Mouse (Mus musculus) heart, adult 11 months (tissue): ENCODE data around the gene Prkcb.

Experiments
- DNase-seq: peaks from one replicate; pipeline ENCODE4 v3.0.0; 2022

The Prkcb gene

GRCm38 (mm10) chr7:122472223-122472622, 183.7 kb downstream of the Prkcb start:
- peak; percentile 97 for DNase-seq

DNA sequence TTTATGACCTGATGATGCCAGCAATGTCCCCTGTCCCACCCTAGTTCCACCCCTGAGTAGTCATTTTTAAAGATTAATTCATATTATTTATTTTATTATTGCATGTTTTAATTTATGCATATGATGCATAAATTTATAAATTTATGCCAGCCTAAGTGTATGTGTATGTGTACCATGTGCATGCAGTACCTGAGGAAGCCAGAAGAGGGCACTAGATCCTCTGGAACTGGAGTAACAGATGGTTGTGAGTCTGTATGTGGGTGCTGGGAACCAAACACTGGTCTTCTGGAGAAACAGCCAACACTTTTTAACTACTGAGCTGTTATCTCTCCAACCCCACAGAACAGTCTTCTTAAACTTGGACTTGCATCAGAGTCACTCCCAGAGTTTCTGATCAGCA, 186.5 kb downstream of the Prkcb start:
- DNase-seq: no peak

DNA sequence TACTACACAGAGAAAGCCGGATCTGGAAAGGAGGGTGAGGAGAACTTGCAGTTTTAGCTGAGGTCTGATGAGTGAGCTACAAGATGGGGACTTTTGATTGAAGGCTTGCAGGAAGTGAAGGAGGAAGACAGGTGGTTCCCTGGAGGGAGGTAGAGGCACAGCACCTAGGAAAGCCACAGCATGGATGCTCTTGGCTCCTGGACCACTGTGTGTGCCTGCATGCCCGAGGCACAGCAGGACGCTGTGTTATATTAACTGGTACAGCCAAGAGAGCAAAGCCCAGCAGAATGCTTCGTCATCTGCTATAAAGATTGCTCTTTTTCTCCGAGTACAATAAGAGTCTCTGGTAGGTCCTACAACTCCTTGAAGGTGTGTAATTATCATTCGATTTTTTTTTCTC, 188.1 kb downstream of the Prkcb start:
- no peak for DNase-seq

DNA sequence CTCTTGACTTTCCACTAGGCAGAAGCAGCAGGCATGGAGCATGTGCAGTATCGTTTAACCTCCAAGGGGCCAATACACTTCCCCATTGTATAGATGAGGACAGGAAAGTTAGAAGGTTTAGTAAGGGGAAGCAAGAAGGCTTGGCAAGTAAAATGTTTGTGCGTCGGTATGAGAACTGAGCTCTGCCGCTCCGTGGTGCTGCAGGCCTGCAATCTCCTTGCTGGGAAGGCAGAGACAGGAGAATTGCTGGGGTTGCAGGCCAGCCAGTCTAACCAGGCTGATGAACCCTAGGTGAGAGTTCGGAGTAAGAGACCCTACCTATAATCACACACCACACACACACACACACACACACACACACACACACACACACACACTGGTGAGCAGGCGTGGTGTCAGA, 188.6 kb downstream of the Prkcb start:
- DNase-seq: no peak

DNA sequence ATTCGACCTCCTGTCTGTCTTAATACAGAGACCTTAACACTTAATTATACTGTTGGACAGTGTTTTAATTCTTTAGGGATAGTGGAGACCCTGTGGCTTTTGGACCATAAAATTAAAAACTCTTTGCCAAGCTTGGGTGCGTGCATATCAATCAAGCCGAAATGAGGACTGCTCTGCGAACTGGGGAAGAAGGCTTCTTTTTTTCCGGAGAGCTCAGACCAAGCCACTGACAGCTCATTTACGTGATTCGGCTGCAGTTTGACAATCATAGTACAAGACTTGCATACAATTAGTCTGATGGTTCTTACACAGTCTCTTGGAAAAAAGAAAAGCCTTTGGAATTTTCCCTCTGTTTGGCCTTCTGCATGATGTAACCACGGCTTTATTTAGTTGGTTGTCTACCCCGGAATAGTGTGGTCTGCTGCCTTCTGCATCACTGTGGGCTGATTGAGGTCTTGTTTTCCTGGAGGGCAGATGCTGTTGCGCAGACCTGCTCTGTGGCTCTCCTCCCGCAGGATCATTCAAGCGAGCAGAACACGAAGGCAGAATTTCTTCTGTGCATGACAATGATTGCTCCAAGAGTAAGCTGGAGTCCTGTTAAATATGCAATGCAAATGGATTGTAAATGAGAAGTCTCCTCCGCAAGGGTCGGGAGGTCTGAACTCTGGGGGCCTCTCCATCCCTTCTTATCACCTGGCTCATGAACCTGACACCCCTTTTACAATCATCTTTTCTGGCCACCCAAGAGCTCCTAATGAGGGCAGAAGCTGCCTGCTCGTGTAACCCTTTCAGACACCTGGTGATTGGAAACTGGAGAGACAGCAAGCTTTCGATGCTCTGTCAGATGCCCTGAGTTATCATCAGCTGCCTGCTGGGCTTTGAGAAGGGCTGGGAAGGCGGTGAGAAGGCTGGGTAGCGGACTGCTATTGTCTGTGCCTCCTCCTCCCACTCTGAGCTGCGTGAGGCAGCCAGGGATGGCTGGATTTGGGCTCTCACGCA, 189.3 kb downstream of the Prkcb start:
- no peak for DNase-seq

DNA sequence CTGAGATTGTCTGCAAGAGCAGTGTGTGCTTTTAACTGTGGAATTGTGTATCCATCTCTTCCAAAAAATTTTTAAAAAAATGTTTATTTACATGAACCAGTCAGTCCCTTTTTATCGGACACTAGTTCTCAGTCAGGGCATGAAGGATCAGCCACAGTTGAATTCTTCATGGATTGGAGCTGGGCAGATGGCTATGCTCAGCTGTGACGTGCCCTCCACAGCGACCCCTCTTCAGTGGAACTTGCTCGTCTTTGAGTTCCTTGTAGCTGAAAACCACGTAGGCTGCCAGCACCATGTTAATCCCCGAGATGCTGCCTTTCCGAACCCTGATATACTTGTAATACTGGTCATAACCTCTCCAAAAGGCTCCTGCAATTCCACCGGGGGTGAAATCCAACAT, 195.4 kb downstream of the Prkcb start:
- no peak for DNase-seq

DNA sequence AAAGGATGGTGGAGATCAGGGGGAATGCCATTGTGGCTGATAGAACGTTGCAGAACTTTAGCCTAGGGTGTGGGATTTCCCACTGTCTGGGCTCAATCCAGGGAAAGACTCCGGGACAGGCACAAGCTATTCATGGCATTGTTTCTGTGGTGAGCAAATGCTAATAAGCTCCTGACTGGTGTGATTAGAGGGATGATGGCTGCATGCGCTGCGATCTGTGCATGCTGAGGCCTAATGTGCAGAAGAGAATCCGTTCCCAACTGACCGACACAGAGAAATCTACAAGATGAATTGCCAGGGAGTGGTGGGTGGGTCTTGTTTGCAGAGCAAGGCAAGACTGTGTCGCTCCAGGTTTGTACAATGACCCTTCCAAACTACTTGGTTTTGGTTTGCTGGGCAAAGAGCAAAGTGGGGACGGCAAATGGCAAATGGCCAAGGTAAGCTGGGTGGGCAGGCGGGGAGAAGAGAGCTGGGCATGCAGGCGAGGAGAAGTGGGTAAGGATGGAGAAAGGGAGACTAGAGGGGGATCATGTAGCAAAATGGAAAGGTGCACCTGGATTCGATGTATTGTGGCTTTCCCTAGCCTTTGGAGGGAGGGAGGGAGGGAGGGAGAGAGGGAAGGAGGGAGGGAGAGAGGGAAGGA, 199.5 kb downstream of the Prkcb start:
- DNase-seq: no peak

- no peak for DNase-seq
These were observed 203.5 kb downstream of the Prkcb start for GRCm38 (mm10) chr7:122492041-122492440.

DNA sequence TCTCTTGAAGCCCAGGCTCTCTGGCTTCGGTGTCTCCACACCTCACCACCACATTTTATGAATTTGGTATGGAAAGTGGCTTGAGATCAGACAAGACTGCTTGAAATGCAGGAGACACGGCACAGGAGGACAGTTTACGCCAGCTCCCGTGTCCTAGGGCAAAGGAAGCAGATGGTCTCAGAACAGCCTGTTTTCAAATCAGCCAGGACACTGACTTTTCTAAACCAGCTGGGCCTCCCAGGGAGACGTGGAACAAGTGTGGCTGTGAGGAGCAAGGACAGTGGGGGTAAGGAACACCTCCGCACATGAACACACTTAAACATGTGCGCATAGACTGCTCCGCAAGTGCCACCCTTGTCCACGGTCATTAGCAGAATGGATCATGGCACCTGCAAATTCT, 204.4 kb downstream of the Prkcb start:
- DNase-seq: no peak

DNA sequence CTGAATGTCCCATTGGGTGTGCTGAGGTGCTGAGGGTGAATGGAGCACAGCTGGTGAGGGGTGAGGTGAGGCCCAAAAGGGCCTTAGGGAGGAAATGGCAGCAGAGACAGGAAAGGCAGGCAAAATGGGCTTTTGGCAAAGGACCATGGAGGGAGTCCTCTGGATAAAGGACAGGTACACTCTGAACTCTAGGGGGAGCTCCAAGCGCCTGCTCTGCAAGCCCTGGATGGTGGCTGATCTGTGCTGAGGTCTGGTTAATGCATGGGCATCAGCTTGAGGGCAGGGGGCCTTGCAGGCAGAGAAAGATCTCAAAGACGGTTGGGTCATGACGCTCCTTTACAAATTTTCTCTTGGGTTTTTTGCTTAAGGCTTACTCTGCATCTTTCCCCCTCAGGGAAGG, 205.5 kb downstream of the Prkcb start:
- DNase-seq: no peak

DNA sequence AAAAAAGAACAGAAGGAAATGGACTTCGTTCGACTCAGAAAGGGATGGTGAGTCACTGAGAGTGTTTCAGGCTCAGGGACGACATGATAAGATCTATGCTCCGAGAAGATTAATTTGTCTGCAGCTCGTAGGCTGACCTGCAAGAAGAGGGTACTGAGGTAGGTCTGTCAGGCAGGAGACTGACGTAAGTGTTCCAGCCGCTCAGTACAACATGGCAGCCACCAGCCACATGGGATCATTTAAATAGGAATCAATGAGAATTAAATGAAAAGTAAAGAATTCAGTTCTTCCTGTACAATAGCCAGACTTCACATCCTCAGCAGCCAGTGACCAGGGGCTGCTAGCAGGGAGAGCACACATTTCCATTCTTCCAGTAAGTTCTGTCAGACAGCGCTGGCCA, 209.0 kb downstream of the Prkcb start:
- no peak for DNase-seq

DNA sequence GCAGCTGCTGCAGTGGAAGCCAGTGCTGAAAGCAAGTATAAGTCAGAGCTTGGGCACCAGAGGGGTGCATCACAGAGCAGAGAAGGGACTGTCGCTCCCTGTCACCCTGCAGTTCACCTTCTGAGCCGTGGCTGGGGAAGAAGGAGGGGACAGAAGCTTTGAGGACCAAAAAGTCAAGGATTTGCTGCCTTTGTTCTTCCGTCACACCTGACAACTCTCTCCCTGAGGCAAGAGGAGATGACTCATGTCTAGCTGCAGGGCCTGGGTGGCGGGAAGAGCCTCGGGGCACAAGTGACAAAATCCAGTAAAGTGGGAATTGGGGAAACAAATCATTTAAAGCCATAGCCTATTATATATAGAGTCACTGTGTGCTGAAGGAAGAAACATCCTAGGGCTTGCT, 209.9 kb downstream of the Prkcb start:
- no peak for DNase-seq

DNA sequence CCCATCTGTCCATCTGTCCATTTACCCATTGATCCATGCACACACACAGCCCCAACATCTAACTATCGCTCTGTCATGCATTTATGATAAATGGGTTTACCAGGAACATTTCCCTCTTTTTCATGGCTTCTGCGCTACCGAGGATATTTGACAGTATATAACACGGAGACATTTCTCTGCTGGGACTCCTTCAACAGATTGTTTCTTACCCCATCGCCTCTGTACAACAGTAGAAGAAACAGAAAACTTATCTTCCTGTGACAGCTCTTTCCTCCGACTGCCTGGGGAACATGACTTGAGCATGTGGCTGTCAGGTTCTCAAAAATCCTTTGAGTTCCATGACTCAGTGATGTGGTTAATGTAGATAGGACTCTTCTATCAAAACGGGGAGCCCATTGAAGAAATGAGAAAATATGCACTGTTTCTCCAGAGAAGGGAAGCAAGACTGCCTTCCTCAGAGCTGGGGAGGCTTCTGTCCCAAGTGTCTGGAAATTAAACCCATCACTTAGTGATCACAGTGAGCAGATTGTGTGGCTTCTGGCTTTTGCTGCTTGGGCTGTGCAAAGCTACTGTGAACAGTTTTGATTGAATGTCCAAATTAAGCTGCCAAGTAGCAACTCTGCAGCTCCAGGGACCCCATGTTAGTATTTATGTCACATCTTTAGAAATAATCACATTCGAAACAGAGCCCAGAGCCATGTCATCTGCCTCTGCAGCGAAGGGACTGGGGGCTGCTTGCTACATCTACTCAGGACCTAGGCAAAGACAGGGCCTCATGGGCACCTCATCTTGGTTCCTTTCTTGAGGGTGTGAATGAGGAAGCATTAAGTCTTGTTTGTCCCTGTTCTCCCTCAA, 211.4 kb downstream of the Prkcb start:
- no peak for DNase-seq

DNA sequence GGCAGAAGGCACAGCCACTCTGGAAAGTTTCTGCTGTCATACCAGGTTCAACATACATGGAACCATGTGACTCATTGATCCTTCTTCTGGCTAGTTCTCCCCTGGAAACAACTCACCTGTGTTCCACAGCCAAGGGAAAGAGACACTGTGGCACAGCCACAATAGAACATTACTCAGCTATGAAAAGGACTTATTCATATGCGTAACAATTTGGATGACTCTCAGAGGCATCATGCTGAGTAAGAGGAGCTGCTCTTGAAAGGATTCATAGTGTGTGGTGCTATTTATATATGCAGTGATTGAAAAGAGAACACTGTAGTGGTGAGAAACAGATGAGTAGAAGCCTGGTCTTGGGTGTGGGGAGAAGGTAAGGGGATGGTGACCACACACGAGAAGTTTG, 217.9 kb downstream of the Prkcb start:
- DNase-seq: no peak

DNA sequence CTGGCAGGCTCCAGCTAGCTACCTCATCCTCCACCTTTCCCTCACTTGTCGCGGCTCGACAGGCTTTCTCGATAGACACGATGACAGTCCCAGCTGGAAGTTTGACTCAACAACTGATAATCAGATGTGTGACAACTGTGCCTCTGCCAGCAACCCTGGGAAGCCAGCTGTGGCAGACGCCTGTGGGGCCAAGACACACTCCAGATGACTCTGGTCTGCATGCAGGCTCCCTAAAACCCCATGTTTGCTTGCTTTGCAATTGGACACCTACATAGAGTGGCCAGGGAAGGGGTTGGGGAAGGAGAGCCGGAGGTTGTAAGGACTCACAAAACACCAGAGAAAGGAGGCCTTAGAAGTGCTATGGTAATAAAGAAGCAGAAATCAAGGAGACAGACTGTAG, 221.4 kb downstream of the Prkcb start:
- DNase-seq: no peak

- DNase-seq: peak; percentile 85
These were observed 223.9 kb downstream of the Prkcb start for GRCm38 (mm10) chr7:122512430-122512966.

- DNase-seq: peak; percentile 1
These were observed 232.5 kb downstream of the Prkcb start for GRCm38 (mm10) chr7:122520850-122521638.

DNA sequence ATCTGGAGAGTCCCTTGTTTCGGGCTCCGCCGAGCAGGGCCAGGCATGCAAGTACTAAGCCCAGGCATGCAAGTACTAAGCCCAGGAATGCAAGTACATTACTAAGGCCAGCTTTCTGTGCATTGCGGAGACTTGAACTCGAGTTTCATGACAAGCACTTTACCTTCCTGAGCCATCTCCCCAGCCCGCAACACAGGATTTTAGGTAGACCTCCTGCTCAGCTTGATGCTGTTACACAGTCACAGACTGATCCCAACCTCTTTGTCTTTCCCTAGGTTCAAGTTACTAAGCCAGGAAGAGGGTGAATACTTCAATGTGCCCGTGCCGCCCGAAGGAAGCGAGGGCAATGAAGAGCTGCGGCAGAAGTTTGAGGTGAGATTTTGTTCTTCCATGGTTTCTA, 239.7 kb downstream of the Prkcb start:
- peak; percentile 74 for DNase-seq

DNA sequence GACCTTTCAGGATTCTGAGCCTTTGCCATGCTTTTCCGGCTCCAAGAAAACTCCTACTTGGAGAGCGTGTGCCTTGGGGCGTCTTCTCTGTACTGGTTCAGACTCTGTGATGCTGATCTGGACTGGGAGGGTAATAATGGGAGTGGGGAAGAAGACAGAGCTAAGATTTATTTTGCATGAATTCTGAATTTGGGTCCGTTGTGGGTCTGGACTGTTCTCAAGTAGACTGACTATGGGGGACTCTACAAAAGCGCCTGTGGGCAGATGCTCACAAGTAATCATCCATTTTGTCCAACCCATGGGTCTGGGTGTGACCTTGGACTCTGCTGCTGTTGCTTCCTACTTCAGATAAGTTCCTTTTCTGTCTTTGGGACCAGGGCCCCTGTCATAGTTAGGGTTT, 240.1 kb downstream of the Prkcb start:
- peak; percentile 54 for DNase-seq

DNA sequence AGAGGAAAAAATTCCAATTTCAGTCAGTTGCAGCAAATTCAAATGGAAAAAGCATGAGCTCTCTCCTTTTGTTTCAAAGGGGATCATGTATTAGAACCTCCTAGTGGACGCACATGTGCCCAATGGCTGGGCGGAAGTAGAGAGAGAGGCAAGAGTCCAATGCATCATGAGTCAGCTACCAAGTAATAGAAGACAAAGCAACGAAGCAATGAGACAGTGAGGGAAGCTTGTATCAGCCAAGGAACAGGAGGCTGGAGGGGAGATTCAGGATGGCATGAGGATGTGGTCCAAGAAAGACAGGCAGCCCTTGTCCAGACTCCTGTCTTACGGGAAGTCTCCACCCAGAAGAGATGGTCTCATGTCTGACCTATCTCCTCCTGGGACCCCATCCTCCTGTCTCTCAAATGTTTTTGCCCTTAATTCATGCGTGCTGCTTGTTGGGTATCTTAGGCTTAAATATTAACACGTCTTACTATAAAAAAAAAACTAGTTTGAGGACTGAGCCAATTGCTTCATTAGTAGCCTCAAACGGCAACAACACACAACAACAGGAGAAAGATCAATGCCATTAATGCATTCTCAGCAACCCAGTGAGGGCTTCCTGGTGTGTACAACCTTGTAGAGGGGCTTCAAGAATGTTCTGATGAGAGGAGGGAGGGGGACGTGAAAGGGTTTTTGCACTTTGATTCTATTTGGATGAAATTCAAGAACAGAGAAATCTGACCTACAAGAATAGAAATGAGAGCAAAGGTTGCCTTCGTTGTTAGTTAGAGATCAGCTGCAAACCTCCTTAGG, 245.2 kb downstream of the Prkcb start:
- no peak for DNase-seq

DNA sequence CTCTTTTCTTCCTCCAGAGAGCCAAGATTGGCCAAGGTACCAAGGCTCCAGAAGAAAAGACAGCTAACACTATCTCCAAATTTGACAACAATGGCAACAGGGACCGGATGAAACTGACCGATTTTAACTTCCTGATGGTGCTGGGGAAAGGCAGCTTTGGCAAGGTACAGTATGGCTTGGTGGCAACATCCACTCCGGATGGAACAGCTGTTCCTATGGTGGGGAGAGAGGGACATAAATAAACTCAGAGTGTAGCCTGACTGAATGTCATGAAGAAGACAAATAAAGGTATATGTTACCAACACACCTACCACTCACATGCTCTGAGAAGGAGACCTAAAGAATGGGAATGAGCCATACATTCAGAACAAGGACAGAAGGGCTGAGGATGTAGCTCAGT, 256.1 kb downstream of the Prkcb start:
- no peak for DNase-seq
